Mouse (Mus musculus) bone marrow macrophage, adult 2 months (primary cell): ENCODE measurements around the gene Pcdh8.

ENCODE experiments used
- CTCF ChIP-seq: IDR thresholded peaks from 2 replicates; pipeline ENCODE4 v1.5.1; 2012; ENCODE audit warnings: low read depth, mild to moderate bottlenecking, low read length, moderate library complexity
- POLR2A ChIP-seq: IDR thresholded peaks from 2 replicates; pipeline ENCODE4 v1.6.1; 2012; ENCODE audit warnings: mild to moderate bottlenecking, low read depth, low read length, borderline replicate concordance

GRCm38 (mm10) chr14:79773425-79774391 lies 2.6 kb upstream of the Pcdh8 start:
- TF ChIP-seq POLR2A (no peak), CTCF (no peak)
